Mouse (Mus musculus) CH12.LX (cell line): ENCODE results near the gene Ccdc61.

Experiments
- CTCF ChIP-seq, 2 experiments: IDR thresholded peaks in 1 of 2; conservative IDR thresholded peaks in 1 of 2; 2 replicates each; pipeline ENCODE4 v1.5.1; 2011 to 2012; ENCODE audit warnings: low read depth in 2 of 2, low read length in 2 of 2, improper control_type of control experiment in 1 of 2, inconsistent platforms in 1 of 2, mild to moderate bottlenecking in 1 of 2, moderate library complexity in 1 of 2
- E2F4 ChIP-seq: IDR thresholded peaks from 2 replicates; pipeline ENCODE4 v1.6.1; 2011; ENCODE audit warnings: low read depth, low read length, improper control_type of control experiment; ENCODE audit not compliant: insufficient replicate concordance
- POLR2A ChIP-seq: IDR thresholded peaks from 2 replicates; pipeline ENCODE4 v1.6.1; 2011; ENCODE audit warnings: low read depth, mild to moderate bottlenecking, improper control_type of control experiment, low read length

GRCm38 (mm10) chr7:18878691-18879090, 31.5 kb downstream of the Ccdc61 start:
- TF ChIP-seq E2F4, result no peak
- TF ChIP-seq CTCF (conservative IDR thresholded peaks at IDR 0.05 in 1 of 2, IDR thresholded peaks at IDR 0.05 in 1 of 2; ENCODE audit: low read depth in 2 of 2, low read length in 2 of 2), result no peak
- TF ChIP-seq POLR2A, result no peak
